Mouse (Mus musculus): ENCODE measurements around the gene Adgrg2.

Gene Adgrg2

DNA sequence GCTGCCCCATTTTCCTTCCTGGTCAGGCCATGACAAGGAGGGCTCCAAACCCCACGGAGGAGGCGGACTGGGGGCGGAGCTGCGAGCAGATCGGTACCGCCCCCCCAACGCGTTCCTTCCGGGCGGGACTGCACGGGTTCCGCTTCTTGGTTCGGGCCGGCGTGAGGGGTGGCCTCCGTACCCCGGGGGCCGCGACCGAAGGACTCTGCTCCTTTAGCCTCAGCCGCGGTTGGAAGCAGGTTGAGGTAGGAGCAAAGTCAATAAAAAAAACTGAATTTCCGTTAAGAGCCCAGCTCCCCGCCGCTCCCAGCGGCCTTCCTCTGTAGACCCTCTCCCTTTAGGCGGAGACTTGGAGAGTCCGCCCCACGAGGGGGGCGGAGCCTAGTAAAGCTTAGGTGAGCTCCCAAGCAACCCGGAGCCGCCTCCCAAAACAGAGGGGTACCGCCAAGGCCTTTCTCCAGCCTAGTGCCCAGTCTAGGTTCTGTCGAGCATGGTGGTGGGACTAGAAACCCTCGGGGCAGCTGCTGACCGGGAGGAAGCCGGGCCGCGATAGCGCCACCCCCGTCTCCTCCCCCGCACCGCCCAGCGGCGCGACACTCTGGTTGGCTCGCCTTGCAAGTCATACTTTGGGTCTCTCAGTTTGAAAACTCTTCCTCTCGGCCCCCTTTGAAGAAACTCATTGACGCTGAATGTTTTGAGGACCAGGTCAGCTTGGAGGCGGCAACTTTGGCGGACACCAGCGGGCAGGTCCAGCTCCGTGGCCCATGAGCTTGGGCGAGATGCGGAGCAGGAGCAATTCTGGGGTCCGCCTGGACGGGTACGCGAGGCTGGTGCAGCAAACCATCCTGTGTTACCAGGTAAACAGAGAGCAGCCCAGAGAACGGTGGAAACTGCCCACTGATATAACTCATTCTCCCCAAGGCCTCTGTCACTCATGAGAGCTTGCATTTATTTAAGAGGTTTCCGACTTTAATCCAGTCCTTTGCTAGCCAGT lies 111.9 kb downstream of the Adgrg2 start, which contains the start of gene Phka2:
Gene Phka2, plus strand, starts transcription at position 119 of the 994 bp plus-strand sequence.
- peak; percentile 73 for DNase-seq

DNA sequence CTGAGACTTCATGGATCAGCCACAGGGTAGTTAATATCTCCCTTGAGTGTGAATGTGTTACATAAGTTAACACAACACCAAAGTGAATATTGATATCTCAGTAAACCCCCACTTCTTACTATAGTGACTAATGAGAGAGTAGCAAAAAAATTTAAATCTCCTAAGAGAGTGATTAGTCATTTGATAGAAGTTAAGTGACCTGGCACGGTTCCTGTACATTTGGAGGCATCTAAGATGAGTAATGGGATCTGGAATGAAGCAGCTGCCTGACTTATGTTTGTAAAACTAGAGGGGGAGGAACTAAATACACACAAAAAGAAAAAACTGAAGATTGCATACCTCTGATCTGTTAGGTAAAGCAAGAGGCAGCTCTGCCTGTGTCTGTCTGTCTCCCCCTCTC lies 118.6 kb downstream of the Adgrg2 start:
- DNase-seq = no peak

DNA sequence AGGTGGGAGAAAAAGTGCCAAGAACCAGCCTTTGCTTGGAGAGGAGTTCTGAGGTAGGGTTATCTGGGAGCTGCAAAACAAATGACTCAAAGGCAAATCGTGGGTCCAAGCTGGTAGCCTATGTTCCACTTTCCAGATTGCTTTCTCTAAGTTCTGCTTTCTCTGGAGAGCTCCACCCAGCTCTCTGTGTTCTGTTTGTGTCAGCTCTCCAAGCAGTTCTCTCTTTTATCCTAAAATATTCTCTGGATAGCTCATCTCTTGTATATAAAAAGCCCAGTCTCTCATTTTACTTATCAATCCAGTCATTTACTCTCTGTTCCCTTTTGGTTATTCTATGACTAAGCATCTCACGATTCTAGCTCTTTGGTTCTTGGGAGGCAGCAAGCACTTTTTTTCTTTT lies 119.7 kb downstream of the Adgrg2 start:
- DNase-seq = no peak

DNA sequence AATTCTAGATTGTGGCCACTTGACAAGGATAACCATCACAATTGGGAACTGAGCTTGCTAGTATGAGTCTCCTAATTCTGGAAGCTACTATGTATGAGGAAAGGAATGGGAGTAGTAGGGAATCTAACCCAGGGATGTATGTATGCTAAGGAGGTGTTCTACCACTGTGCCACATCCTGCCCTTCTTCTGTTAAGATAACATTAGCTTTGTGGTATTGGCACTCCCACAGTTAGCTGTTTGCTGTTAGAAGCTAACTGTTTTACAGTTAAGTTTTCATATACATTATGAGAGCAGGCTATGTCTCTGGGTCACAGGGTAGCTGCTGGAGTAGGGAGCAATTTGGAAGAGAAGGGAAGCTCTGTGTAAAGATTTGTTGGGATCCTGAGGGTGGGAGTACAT lies 125.5 kb downstream of the Adgrg2 start:
- no peak for DNase-seq

DNA sequence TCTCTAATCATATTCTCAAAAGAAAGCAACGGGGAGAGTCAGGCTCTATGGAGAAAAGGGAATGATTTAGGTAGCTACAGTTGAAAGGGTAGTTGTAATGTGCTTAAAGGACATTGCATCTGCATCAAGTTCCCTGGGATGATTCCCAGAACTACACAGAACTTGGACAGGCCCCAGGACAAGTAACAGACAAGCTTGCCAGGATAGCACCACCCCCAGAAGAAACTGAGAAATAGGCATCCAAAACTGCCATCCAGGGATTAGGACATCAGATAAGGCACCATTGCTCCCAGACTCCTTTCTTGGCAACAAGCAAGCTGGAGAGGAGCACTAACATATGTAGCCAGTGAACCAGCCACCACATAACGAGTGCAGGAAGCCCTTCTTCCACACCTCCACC lies 152.3 kb downstream of the Adgrg2 start:
- DNase-seq = no peak
